Mouse (Mus musculus): ENCODE results near the gene Layn. TPM values are rescaled to one million over a fixed set of nuclear protein-coding genes. Genes with fewer than 3 reads are reported as not detected.

Gene Layn
- not detected for polyA plus RNA-seq (2017; shearing (Covaris generic))

GRCm38 (mm10) chr9:51076979-51077315, at the start of gene Layn:
Gene Layn, minus strand, starts transcription at chr9:51077094.

GRCm38 (mm10) chr9:51101756-51102425, 25.0 kb upstream of the Layn start, which contains the start of gene 4833427G06Rik:
Gene 4833427G06Rik, minus strand, starts transcription at chr9:51102078.

GRCm38 (mm10) chr9:51060601-51061000, 16.3 kb downstream of the Layn start, which contains the start of gene Btg4:
Gene Btg4, plus strand, starts transcription at chr9:51060901.

GRCm38 (mm10) chr9:51008841-51009655, 67.8 kb downstream of the Layn start, which contains the start of gene Sik2:
Gene Sik2, minus strand, starts transcription at chr9:51009073.

Other genes with a start within 250 kb of the Layn start
- gene Ppp2r1b, start 231.8 kb downstream of the Layn start, polyA plus RNA-seq (2017; shearing (Covaris generic)) = 98.5 TPM
- gene Sik2, start 68.0 kb downstream of the Layn start, polyA plus RNA-seq (2017; shearing (Covaris generic)) = 59.9 TPM
- not detected for gene Btg4, start 16.2 kb downstream of the Layn start, polyA plus RNA-seq (2017; shearing (Covaris generic))
- not detected for gene 4833427G06Rik, start 25.0 kb upstream of the Layn start, polyA plus RNA-seq (2017; shearing (Covaris generic))
- not detected for gene Gm32742, start 88.4 kb upstream of the Layn start, polyA plus RNA-seq (2017; shearing (Covaris generic))
- gene Pou2af1, start 136.6 kb upstream of the Layn start, polyA plus RNA-seq (2017; shearing (Covaris generic)) = 7.9 TPM
- not detected for gene Colca2, start 201.5 kb upstream of the Layn start, polyA plus RNA-seq (2017; shearing (Covaris generic))